Mouse (Mus musculus) lung, postnatal 0 days (tissue): ENCODE measurements around the gene Fbxl21.

Experiments used
- CTCF ChIP-seq: IDR thresholded peaks from 2 replicates; pipeline ENCODE4 v1.5.1; 2016; ENCODE audit warnings: antibody characterized with exemption, mild to moderate bottlenecking
- EP300 ChIP-seq: IDR thresholded peaks from 2 replicates; pipeline ENCODE4 v1.6.1; 2016; ENCODE audit warnings: antibody characterized with exemption, mild to moderate bottlenecking, control low read depth

DNA sequence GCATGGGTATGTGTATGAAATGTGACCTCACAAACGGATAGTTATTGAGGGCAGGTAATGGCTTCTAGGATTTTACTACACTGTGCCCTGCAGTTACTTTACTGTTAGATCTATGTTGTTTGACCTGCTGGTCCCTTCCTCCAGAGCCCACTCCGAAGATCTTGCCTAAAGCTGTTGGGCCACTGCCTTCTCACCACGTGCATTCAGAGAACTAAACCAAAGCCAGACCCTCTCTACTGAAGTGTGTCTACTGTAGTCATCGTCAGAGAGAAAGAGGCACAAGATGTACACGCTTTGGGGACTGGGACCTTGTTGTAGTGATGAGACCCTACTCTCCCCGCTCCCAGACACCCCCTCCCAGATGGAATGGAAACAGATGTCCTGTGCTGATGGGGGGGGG lies 29.4 kb downstream of the Fbxl21 start:
- TF ChIP-seq CTCF (no peak), EP300 (no peak)
